Mouse (Mus musculus): ENCODE data around the gene Jagn1.

DNA sequence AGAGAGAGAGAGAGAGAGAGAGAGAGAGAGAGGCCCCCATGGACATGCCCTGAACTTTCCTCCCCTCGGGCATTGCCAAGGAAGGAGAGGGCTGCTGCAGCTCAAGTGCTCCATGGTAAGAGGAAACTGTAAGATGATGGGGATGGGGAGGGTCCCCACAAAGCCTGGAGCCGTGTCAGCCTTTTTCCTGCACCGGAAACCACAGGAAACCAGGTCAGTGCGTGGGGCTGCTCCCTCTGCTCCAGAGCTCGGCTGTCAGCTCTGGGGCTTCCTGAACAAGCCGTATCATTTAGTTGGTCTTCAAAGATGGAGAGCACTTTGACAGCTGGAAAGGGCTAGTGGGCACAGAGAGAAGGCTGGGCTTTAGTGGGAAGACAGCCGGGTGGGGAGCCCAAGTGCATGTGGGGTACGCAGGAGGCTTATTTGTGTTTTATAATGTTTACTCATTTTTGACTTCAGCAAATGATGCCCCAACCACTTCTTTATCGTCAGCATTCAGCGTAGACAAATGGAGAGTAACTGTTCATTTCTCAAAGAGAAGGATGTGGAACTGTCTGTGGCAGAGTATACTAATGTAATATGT lies 15.7 kb downstream of the Jagn1 start, which contains the start of gene Il17re:
- TF ChIP-seq USF1 (IDR thresholded peaks at IDR 0.05; ENCODE audit: low read depth, low read length) = no peak
- TF ChIP-seq POLR2A (IDR thresholded peaks at IDR 0.05; ENCODE audit: control insufficient read depth in 1 of 2, insufficient read depth in 1 of 2, low read depth in 1 of 2, low read length in 2 of 2, poor library complexity in 1 of 2) = no peak
- no peak for TF ChIP-seq GATA1 (IDR thresholded peaks at IDR 0.05; ENCODE audit: low read depth, low read length)
- no peak for TF ChIP-seq CTCF (IDR thresholded peaks at IDR 0.05 in 2 of 3, conservative IDR thresholded peaks at IDR 0.05 in 1 of 3; ENCODE audit: control insufficient read depth in 1 of 3, insufficient read depth in 1 of 3, low read depth in 2 of 3, low read length in 3 of 3, poor library complexity in 1 of 3, severe bottlenecking in 1 of 3)

Data from MEL (cell line).